Mouse (Mus musculus): ENCODE results near the gene Tnr.

The Tnr gene

DNA sequence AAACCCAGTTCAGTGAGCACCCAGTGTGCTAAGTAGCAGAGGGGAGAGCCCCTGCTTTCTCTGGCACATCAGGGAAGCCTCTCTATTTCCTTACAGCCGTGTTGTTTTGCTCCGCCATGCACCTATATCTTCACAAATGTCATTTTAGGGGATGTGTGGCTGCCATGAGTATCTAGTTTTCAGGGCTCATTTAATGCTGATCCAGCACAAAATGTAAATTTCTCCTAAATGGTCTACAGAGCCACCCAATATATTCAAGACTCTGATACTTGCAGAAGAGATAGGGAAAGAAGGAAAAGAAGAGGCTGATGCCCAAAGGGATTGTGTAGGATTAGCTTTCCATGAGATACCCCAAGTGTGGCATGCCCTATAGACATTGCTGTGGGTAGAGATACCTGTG lies 288.2 kb downstream of the Tnr start:
- DNase-seq, result no peak

DNA sequence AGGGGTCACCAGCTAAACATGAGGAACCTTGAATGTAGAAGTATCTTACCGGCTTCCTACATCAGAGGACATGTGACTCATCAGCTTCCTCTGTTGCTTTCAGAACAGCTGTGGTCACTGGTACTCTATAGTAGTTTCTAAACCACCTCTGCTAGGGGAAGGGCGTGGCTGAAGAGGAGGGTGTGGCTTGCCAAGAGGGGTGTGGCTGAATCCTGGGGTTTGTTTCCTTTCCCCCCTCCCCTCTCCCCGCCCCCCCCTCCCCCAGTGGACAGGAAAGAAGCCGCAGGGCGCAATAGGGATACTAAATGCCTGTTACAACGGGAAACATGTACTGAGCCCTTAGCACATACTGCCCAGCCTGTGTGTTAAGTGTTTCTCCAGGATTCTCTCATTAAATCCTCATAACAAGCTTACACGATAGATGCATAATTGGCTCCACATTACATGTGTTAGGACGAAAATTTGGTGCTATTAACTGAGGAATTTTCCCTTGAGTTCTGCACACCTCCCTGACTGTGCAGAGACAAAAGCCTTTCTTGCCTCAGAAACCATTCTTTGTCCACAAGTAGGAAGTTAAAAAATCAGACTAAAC lies 289.3 kb downstream of the Tnr start:
- DNase-seq, result no peak

DNA sequence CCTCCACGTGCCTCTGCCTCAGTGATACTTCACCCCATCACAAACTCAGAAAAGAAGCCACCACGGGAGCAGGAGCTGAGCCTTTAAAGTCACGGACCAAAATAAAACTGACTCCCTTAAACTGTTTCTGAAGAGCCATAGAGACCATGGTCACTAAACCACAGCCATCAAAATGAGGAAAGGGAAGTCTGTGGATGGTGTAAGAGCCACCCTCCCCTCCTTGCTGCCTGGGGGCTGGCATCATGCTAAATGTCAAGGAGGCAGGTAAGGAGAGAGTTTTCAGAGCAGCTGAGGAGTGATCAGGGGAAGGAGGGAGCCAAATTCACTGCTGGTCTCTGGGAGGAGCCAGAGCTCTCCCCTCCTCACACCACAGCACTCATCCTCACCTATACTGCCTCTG lies 290.8 kb downstream of the Tnr start:
- no peak for DNase-seq

DNA sequence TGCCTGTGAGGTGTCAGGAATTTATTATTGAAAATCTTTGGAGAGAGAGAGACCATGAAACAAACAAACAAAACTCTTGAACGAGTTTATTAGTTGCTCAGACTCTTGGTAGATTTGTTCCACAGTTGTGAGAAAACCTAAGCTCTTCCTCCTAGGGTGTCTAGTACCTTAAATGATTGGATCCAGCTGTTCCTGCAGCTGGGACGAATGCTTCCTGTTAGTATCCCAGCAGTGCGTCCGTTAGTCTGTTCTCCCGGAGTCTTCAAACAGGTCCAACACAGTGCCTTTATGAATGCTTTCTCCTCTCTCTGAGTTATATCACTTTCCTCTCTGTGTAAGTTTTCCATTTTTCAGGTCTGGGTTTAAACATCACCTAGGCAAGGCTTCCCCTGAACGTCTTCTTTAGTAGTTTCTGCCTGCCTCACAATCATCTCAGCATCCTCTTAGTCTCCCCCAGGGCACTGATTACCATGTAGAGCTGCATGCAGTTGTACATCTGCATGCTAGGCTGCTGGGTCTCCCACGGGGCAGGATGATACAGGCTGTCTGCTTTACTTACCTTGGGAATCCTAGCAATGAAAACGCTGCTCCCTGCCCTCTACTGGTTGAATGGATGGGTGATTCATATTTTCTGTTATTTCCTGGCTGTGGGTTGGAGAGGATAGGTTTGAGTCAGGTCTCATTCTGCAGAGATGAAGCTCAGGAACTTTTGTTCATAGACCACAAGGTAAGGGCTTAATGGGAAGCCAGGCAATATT lies 293.2 kb downstream of the Tnr start:
- DNase-seq, result no peak

DNA sequence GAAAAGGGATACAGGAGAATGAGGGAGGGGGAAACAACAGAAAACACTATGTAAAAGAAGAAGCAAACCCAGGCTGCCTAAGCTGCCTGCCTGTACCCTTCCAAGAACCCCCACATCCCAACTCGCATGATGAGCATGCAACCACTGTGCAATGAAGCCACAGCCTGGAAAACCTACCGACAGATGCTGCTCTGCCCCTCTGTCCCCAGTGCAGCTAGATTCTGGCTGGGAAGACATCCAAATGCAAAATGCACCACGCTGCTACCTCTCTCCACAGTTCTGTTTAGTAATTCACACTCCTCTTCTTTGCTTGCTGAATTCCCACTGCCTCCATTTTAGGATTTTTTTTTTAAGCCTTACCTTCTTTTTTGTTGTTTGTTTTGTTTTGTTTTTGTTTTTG lies 295.9 kb downstream of the Tnr start:
- DNase-seq, result no peak

DNA sequence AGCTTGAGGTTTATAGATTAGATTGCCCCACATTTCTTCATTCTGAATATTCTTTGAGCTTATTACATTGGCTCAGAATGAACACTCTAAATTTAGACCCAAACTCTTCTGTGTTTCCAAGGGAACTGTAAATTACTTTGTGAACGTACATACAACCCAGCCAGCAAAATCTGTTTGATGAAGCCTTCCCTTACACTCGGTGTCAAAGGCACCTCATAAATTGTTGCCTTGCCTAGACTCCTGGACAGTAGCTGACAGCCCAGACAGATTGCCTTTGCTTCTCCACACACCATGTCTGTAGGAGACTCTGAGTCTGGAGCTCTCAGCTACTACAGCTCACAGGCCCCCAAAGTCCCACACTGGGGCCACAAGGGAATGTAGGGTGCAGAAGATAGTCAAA lies 298.8 kb downstream of the Tnr start:
- DNase-seq, result no peak

DNA sequence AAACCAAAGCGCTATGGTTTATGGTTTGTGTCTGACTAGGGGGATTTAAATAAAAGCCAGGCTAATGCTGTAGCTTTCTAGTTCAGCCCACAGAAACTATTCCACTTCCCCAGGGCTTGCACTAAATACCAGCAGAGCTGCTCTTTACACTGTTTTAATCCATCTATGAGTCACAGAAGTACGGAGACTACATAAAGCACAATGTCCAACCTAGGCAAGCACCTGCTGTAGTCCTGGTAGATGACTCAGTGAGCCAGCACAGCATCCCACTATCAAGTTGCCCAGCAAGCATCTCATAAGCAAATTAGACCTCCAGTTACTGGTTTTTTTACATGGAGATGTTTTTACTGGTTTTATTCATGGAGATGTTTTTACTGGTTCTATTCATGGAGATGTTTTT lies 305.0 kb downstream of the Tnr start:
- no peak for DNase-seq

DNA sequence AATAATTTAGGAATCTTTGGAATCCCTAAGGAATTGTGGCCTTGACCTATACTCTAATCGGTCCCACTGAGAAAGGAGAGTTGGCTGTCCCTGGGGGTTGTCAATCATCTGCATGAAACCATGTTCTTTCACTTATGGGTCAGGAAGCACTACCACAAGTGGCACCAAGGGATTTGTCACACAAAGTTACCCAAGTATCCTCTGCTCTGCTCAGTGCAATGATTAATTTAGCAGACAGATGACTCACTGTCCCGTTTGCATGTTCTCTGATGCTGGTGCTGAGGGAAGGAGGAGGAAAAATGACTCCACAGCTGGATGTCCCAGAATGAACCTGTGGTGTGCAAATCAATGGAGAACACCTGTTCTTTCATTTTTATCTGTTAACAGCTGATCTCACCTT lies 309.6 kb downstream of the Tnr start:
- no peak for DNase-seq

DNA sequence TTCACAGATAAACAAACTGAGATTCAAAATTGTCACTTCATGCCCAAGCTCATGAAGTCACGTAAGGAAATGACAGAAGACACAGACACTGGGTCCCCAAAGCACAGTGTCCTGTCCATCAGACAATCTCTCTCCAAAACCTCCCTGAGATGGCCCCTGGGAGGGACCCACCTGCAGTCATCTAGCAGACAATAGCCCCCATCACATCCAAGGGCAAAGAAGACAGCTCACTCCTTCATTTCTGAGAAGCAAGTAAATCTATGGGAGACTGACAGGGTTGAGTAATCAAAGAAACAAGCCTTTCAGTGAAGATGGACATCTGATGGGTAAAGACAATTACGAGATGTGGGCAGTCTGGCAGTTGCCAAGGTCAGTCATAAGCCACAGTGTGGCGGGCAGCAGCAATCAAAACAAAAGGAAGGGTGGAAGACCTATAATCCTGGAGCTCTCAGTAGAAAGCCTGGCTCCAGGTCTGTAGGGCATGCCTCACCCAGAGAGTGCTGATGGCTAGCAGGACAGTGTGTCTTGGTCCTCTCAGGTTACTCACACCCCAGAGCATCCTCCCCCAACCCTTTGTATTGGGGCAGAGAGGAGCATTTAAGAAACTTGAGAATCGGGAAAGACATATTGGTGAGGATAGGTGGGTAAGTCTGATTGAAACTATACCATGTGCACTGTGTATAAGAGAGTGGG lies 310.2 kb downstream of the Tnr start:
- no peak for DNase-seq

DNA sequence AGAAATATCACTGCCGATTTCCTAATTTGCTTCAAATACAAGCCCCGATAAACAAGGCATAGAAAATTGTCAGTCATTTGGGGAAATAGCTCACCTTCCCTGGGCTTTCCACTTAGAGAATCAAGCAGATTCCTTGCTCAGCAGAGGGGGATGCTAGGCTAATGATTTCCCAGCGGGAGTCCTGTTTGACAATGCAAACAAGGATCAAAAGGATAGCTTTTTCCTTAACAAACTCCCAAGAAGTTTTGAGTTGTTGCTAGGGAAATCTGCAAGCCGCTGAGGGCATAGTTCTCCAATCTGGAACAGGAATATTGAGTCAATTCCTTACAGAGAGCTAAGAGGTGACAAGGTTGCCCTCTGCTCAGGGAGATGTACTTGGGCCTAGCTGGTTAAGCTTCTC lies 311.6 kb downstream of the Tnr start:
- no peak for DNase-seq

DNA sequence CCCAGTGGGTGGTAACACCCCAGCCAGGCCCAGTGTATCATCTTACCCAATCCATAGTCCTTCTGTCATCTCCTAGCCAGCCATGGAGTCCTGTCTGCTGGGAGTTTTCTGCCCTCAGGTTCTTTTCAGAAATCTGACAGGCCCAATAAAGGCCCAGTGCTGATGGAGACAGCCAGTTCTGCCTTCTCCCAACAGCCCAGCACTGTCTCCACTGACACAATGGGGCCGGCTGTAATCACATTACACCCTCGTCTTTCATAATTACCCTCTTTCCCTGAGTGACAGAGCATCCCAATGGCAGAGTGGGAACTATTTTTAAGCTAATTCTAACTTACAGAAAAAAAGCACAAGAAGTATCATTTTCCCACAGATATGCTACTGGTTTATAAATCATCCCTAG lies 316.8 kb downstream of the Tnr start:
- no peak for DNase-seq

DNA sequence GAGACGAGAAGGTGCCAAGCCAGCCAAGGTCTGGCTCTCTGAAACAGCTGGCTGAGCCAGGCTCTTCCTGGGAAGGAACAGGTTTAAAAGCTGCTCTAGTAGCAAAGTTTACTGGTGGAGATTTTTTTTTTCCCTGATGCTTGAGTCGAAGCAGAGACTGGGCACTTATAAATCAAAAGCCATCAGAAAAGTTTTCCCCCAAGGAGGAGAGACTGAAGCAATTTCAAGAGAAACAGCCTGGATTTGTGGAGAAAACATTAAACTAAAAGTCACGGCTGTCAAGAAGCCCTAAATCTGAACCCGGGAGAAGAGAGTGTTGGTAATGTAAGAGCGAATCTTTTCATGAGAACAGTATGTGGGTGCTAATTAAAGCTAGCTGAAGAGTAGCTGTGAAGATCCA lies 319.3 kb downstream of the Tnr start:
- no peak for DNase-seq

DNA sequence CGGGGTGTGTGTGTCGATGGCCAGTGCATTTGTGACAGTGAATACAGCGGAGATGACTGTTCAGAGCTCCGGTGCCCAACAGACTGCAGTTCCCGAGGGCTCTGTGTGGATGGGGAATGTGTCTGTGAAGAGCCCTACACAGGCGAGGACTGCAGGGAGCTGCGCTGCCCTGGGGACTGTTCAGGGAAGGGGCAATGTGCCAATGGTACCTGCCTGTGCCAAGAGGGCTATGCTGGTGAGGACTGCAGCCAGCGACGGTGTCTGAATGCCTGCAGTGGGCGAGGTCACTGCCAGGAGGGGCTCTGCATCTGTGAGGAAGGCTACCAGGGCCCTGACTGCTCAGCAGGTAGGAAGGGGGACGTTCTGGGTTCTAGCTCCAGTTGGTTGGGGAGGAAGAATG lies 328.5 kb downstream of the Tnr start:
- no peak for DNase-seq

DNA sequence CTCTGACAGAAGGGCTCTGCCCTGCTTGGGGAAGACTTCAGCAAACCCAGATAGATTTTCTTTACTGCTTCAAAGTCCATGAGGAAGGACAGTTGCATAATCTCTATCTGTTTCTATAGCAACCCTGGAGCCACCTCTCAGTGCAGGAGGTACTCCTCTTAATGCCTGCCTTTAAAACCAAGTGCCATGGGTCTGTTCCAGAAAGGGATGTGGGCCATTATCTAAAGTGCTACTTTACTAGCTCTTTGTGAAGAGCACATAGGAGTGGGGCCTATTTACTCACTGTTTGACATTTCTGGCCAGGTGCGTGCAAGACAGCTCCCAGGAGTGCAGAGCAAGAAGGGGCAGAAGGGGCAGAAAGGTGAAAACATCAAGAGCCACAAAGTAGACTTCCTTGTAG lies 330.7 kb downstream of the Tnr start:
- DNase-seq, result no peak

DNA sequence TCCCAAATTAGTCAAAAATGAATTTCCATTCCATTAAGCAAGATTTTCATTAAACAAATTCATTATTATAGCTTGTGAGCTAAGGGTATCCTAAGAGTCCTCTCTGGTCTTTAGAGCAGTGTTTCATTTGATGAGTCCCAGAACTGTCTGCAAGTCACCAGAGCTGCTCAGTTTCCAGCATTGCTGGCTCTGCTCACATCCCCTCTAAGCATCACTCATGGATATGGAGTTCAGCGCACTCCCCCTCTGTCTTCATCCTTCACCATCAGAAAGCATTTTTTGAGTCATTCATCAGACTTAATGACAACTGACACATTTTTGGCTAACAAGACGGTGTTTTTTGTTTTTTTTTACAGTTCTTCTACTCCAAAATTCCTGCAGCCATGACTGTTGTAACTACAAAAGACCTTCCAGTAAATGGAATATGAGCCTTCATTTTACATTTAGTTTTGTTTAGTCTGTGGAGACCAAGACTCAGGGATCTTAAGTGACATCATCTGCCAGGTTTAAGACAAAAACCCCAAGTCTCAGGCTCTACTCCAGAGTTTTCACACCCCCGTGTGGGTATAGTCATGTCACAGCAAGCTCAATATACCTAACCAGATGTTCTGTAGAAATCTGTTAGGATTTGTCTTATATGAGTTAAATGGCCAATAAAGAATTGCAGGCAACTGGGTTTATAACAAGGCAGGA lies 338.4 kb downstream of the Tnr start:
- no peak for DNase-seq

DNA sequence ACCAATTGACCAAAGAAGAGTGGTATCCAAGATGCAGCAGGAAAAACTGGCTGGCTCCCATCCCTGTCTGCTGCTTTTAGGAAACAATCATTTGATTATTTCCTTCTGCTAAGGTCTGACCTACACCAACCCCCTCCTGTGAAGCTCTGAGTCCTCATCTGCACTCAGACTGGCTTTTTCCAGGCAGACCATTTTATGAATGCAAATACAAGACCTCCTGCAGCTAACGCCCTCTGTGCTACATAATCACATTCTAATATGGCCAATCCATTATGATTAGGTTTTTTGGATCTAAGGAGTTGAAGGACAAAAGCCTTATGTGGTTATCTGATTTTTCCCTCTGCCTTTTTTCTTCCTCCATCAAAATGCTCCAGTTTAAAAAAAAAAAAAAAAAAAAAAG lies 342.1 kb downstream of the Tnr start:
- DNase-seq, result no peak

DNA sequence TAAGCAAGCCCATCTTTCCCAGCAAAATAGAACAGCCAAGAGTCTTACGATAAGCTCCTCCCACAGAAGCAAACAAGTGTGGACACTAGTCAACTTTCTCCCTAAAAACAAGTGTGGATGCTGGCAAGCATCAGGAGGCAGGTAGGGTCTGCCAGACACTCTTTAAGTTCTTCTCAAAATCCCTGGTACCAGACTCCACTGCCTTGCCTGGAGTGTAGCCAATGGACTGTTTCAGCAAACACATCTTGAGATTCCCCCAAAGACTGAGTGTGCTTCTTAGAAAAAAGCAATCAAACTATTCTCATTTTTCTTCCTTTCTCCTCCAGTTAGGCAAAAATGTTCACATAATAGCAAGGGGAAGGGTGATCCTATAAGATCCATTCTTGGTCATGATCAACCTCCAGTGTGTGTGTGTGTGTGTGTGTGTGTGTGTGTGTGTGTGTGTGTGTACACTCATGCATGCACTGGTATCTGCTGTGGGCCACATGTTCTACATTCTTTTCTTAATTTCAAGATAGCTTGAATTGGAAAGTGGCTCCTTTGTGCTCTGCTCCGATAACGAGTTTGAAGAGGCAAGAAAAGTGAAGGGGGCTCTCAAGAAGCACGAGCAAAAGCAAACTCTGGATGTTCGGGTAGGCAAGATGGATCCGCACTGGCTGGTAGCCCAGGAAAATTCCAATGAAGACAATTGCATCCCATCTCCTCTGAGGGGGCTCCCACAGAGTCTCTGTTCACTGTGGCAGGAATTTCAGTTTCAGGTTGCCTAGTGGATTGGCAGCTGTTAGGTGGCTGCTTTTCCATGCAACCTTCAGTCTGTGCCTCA lies 346.3 kb downstream of the Tnr start:
- no peak for DNase-seq

DNA sequence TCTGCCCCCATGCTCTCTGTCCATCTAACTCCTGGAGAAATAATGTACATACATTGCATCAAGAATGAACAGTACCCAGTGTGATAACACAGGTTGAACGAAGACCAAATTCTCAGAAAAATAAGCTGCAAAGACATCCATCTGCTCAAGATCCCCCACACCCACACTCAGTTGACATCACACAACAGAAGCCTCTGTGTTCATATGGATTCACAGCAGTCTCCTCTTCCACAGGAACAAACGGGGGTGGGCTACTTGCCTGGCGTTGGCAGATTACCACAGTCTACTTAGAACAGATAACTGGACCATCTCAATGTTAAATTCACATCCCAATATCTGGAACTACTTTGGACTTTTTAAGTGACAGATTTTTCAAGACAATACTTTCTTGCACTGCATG lies 349.3 kb downstream of the Tnr start:
- DNase-seq, result no peak

DNA sequence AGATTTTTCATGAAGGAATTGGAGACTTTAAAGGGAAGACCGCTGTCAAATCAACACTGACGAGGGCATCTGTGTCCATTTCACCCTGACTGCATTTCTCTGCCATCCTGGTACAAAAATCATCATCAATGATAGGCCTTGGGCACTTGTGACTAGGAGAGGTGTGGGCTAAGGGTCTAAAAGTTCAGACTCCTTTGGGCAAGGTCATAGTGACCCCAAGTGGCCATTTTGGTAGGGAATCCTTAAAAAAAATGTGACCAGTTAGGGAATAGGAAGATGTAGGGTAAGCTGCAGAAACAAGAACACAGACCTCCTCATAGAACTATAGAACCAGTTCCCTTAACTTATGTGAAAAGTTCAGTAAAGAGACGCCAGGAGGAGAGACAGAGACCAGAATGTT lies 355.1 kb downstream of the Tnr start:
- no peak for DNase-seq

DNA sequence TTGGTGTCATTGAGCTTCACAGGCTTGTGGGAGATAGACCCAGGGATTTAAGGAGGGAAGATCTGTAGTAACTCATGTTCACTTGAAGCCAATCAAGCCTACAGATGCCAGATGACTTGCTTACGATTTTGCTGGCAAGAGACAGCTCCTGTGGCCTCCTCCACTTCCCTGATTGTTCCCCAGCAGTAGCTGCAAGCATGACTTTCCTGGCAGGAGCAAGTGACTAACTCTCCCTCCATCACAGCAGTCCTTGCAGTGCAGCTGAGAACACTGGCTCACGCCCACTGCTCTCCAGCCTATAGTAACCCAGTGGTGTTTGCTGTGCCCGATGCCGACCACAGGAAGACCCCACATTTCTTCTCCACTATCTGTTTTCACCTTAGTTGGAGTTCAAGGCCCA lies 356.3 kb downstream of the Tnr start:
- no peak for DNase-seq

DNA sequence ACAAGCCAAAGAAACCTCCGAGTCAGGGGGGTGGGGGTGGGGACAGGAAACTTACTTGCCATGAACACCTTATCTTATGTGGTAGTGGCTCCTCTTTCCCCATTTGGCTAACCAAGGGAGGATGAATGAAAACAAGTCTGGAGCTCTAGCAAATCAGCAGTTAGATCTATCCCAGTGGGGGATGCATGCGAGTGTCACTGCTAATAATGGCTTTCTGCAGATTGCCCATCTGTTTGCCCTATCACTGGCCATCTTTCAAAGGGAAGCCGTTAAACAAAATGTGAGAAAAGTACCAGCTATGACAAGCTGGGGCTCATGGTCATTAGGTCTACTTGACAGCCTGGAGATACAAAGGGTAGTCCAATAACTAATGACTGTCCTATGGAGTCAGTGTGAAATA lies 361.9 kb downstream of the Tnr start:
- no peak for DNase-seq

DNA sequence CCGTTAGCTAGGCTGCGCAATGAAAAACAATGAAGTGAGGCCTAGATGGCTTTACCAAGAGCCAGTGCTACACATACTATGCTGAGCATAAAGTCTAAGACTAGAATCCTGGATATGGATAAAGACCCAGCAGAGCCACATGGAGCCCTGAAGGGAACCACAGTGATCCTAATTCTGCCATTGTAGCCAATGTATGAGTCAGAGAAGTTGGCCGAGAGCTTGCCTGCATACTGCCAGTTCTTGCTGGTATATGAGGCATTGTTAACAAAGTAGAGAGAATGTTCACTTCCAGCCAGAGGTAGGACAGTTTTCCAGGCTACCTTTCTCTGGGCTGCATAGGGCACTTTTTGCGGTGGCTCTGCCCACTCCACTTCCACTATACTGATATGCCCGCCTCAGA lies 365.0 kb downstream of the Tnr start:
- DNase-seq, result no peak
